Mouse (Mus musculus) small intestine, adult 2 months (tissue): ENCODE data around the gene Fbxl13.

Experiments used
- CTCF ChIP-seq: fragments of 200-500 bp; IDR thresholded peaks from 2 replicates; pipeline ENCODE4 v1.5.1; 2012; ENCODE audit warnings: low read depth, mild to moderate bottlenecking, control low read depth, inconsistent platforms, low read length, moderate library complexity, mixed read lengths; ENCODE audit not compliant: insufficient replicate concordance, insufficient read length; ENCODE audit errors: extremely low read depth
- POLR2A ChIP-seq: fragments of 200-500 bp; IDR thresholded peaks from 2 replicates; pipeline ENCODE4 v1.6.1; 2012; ENCODE audit warnings: low read depth, mild to moderate bottlenecking, control low read depth, inconsistent platforms, low read length, moderate library complexity

DNA sequence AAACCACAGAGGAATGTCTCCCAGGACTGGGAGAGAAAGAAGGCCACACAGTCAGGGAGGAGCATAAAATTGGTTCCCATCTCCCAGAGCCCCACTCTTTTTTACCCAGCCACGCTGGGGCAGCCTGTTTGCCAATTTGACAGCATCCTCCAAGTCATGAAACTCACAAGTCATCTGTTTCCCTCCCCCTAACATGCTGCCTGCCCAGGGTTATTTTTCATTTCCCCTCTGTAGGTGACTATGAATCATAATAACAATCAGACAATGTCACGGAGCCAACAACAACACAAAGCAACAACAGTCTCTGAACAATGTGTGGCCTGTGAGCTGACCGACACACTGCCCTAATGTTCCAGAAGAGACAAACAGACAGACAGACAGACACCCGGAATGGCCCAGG, 34.6 kb upstream of the Fbxl13 start:
- TF ChIP-seq POLR2A (no peak), CTCF (no peak)
